In the genomic region with DNA sequence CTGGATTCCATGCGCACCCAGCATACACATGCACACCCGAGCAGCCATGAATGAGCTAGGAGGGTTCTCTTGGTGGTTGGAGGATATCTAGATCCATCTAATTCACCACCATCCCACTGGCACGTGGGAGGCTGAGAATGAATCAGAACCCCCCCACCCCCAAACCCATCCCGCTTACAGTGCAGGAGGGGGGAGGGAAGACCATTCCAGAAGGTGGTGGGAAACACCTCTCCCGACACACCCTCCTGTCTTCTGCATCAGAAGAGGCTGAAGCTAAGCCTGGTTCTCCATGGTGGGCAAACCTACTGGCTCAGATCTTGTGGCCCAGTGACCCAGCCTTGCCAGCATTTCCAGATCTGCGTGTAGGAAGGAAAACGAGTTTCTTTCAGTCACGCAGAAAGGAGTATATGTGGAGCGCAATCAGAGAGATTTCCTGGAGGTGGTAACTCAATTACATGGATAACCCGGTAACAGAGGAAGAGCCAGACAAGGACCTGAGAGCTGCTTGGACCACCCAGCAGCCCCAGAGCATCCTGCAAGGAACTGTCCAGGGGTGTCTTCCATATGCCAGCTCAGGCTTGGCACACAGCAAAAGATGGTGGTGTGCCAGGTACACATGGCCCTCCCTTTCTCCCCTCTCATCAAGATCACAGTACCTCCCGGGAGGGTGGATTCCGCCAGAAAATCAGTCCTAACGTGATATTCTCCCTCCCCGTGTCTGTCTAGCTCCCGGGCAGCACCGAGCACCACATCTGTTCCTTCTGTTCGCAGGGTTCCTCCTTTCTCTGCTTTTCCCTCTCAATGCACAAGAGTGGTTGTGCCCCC, we compare ENCODE assay signal across 8 mouse cellular contexts. TPM values are rescaled to one million over a fixed set of nuclear protein-coding genes. Genes with fewer than 3 reads are reported as not detected.
DNase-seq lines count a peak whose midpoint lies in the region; ATAC-seq and TF ChIP-seq lines count a peak whose summit lies in the region.

No protein-coding gene starts in this region.

- no peak for ATAC-seq in liver, embryonic 14.5 days (ENCODE audit: insufficient read depth)
- no peak for ATAC-seq in liver, embryonic 11.5 days (replicated peaks; ENCODE audit: low FRiP score)
- no peak for ATAC-seq in hindbrain, embryonic 12.5 days (ENCODE audit: low FRiP score)
- no peak for ATAC-seq in midbrain, postnatal 0 days (ENCODE audit: low FRiP score)

- peaks cover 16 to 24% of the 10 kb centered on the region in 2 experiments for H3K4me1 ChIP-seq in liver, embryonic 14.5 days (replicated peaks; ENCODE audit: control insufficient read depth in 2 of 2, insufficient read depth in 2 of 2, low read length in 1 of 2)
- peaks cover 34% of the 10 kb centered on the region for H3K4me1 ChIP-seq in liver, embryonic 11.5 days (replicated peaks; ENCODE audit: control insufficient read depth, insufficient read depth, low read length)
- peaks cover 67% of the 10 kb centered on the region for H3K4me1 ChIP-seq in embryonic facial prominence, embryonic 10.5 days
- peaks cover 79% of the 10 kb centered on the region for H3K4me1 ChIP-seq in hindbrain, embryonic 12.5 days
- peaks cover 14% of the 10 kb centered on the region for H3K4me1 ChIP-seq in midbrain, postnatal 0 days (ENCODE audit: insufficient read depth, low read length)

- H3K36me3 ChIP-seq in liver, embryonic 14.5 days (replicated peaks; ENCODE audit: control insufficient read depth, insufficient read depth, low read depth): no peaks in the 10 kb centered on the region; the same call in 1 of the 2 replicates
- peaks cover 6% of the 10 kb centered on the region; the same call in 1 of the 2 replicates for H3K36me3 ChIP-seq in liver, embryonic 11.5 days (ENCODE audit: control insufficient read depth, insufficient read depth, low read length)
- no peaks in the 10 kb centered on the region for H3K36me3 ChIP-seq in embryonic facial prominence, embryonic 10.5 days (replicated peaks)
- H3K36me3 ChIP-seq in hindbrain, embryonic 12.5 days: no peaks in the 10 kb centered on the region
- no peaks in the 10 kb centered on the region for H3K36me3 ChIP-seq in midbrain, postnatal 0 days (ENCODE audit: insufficient read depth, low read length)

- H3K27ac ChIP-seq in liver, embryonic 14.5 days: no peak overlapping the region
- no peak overlapping the region for H3K27ac ChIP-seq in liver, embryonic 11.5 days (ENCODE audit: low read depth, low read length)
- peak overlapping the region; percentile 30; the same call in 1 of the 2 replicates for H3K27ac ChIP-seq in embryonic facial prominence, embryonic 10.5 days (replicated peaks)
- peak overlapping the region; percentile 96 for H3K27ac ChIP-seq in hindbrain, embryonic 12.5 days
- H3K27ac ChIP-seq in midbrain, postnatal 0 days (ENCODE audit: low read depth, low read length): no peak overlapping the region

- H3K27me3 ChIP-seq in liver, embryonic 14.5 days (ENCODE audit: control insufficient read depth, insufficient read depth, low read length): peaks cover 29% of the 10 kb centered on the region
- peaks cover 28% of the 10 kb centered on the region for H3K27me3 ChIP-seq in liver, embryonic 11.5 days (replicated peaks; ENCODE audit: control insufficient read depth, insufficient read depth, low read length)
- peaks cover 100% of the 10 kb centered on the region for H3K27me3 ChIP-seq in embryonic facial prominence, embryonic 10.5 days (replicated peaks; ENCODE audit: low read depth, poor library complexity, severe bottlenecking)
- H3K27me3 ChIP-seq in hindbrain, embryonic 12.5 days: peaks cover 81% of the 10 kb centered on the region
- no peaks in the 10 kb centered on the region for H3K27me3 ChIP-seq in midbrain, postnatal 0 days (ENCODE audit: insufficient read depth, low read length)

- no peak for DNase-seq in liver, embryonic 14.5 days (ENCODE audit: low read depth in 3 of 3, low spot score in 3 of 3)
- no peak for DNase-seq in liver, embryonic 11.5 days (ENCODE audit: low spot score)
- no peak for DNase-seq in embryonic facial prominence, embryonic 10.5 days (ENCODE audit: low spot score)
- peak; percentile 58 for DNase-seq in midbrain, postnatal 0 days (ENCODE audit: low spot score)
- DNase-seq in urinary bladder, postnatal 25 days (ENCODE audit: low spot score): no peak
- no peak for DNase-seq in frontal cortex, postnatal 14 days (ENCODE audit: low spot score in 2 of 2)
- DNase-seq in testis, postnatal 10 days (ENCODE audit: low spot score): no peak

- no peaks in the 10 kb centered on the region for H3K9me3 ChIP-seq in liver, embryonic 14.5 days (ENCODE audit: control insufficient read depth, low read length)
- H3K9me3 ChIP-seq in liver, embryonic 11.5 days (ENCODE audit: control insufficient read depth, low read length): no peaks in the 10 kb centered on the region
- H3K9me3 ChIP-seq in embryonic facial prominence, embryonic 10.5 days: no peaks in the 10 kb centered on the region
- H3K9me3 ChIP-seq in hindbrain, embryonic 12.5 days (replicated peaks): no peaks in the 10 kb centered on the region
- no peaks in the 10 kb centered on the region for H3K9me3 ChIP-seq in midbrain, postnatal 0 days (ENCODE audit: low read length)

- no peak overlapping the region for H3K9ac ChIP-seq in liver, embryonic 14.5 days (replicated peaks)
- no peak overlapping the region for H3K9ac ChIP-seq in liver, embryonic 11.5 days (ENCODE audit: low read depth, low read length)
- peak overlapping the region; percentile 88 for H3K9ac ChIP-seq in hindbrain, embryonic 12.5 days
- peak overlapping the region; percentile 83 for H3K9ac ChIP-seq in midbrain, postnatal 0 days (replicated peaks; ENCODE audit: low read length, poor library complexity, severe bottlenecking)

- TF ChIP-seq EP300 in liver, embryonic 14.5 days (IDR thresholded peaks at IDR 0.05; ENCODE audit: low read depth): no peak

- WGBS in liver, embryonic 14.5 days (ENCODE audit: insufficient replicate concordance): 78% methylated on average over 17 of the region's 17 CpGs
- WGBS in liver, embryonic 11.5 days: 82% methylated on average over 17 of the region's 17 CpGs
- WGBS in embryonic facial prominence, embryonic 10.5 days: 82% methylated on average over 17 of the region's 17 CpGs
- 78% methylated on average over 17 of the region's 17 CpGs for WGBS in hindbrain, embryonic 12.5 days
- 57% methylated on average over 17 of the region's 17 CpGs for WGBS in midbrain, postnatal 0 days

- TF ChIP-seq CTCF in liver, embryonic 14.5 days (IDR thresholded peaks at IDR 0.05; ENCODE audit: low read depth): no peak
- TF ChIP-seq CTCF in midbrain, postnatal 0 days (IDR thresholded peaks at IDR 0.05): no peak

- peak overlapping the region; percentile 73 for H3K4me2 ChIP-seq in liver, embryonic 14.5 days (ENCODE audit: low read depth)
- H3K4me2 ChIP-seq in liver, embryonic 11.5 days: no peak overlapping the region
- H3K4me2 ChIP-seq in hindbrain, embryonic 12.5 days (replicated peaks): peak overlapping the region; percentile 92
- H3K4me2 ChIP-seq in midbrain, postnatal 0 days (ENCODE audit: low read depth, low read length, poor library complexity, severe bottlenecking): peak overlapping the region; percentile 72

- no peak overlapping the region for H3K4me3 ChIP-seq in liver, embryonic 14.5 days (ENCODE audit: insufficient read depth in 1 of 2, low read depth in 2 of 2, low read length in 2 of 2)
- H3K4me3 ChIP-seq in liver, embryonic 11.5 days (ENCODE audit: low read depth, low read length): no peak overlapping the region
- H3K4me3 ChIP-seq in embryonic facial prominence, embryonic 10.5 days: peak overlapping the region; percentile 73
- peak overlapping the region; percentile 77 for H3K4me3 ChIP-seq in hindbrain, embryonic 12.5 days
- peak overlapping the region; percentile 93 for H3K4me3 ChIP-seq in midbrain, postnatal 0 days (ENCODE audit: low read depth, low read length)

RNA-seq across cellular contexts. Expression of a gene that starts 23.1 kb away (rescaled TPM):
- 1.8 and 1.9 TPM in 2 replicates for polyA plus RNA-seq in liver, embryonic 14.5 days (2012; rRNA removed)
- 3.3 and 5.0 TPM in 2 replicates for polyA plus RNA-seq in liver, embryonic 14.5 days (2014; fragmentation: Nextera tagmentation; extraction: Ambion mirVana)
- 13.8 and 14.4 TPM in 2 replicates for polyA plus RNA-seq in liver, embryonic 11.5 days (2014; fragmentation: Nextera tagmentation; extraction: Ambion mirVana)
- polyA plus RNA-seq in embryonic facial prominence, embryonic 10.5 days (2016; fragmentation: Nextera tagmentation; extraction: Ambion mirVana): 1.7 and 2.3 TPM in 2 replicates
- polyA plus RNA-seq in hindbrain, embryonic 12.5 days (2016; fragmentation: Nextera tagmentation; extraction: Ambion mirVana): 17.1 and 17.3 TPM in 2 replicates
- 11.1 and 11.8 TPM in 2 replicates for total RNA-seq in midbrain, postnatal 0 days (2014; rRNA removed)
- 13.3 and 15.9 TPM in 2 replicates for polyA plus RNA-seq in midbrain, postnatal 0 days (2015; fragmentation: Nextera tagmentation; extraction: Ambion mirVana)

RNA-seq across cellular contexts. Expression of a gene that starts 53.3 kb away (rescaled TPM):
- polyA plus RNA-seq in liver, embryonic 14.5 days (2012; rRNA removed): 0.03 TPM in 1 of 2 replicates, not detected in the other
- polyA plus RNA-seq in liver, embryonic 14.5 days (2014; fragmentation: Nextera tagmentation; extraction: Ambion mirVana): not detected in 2 replicates
- not detected in 2 replicates for polyA plus RNA-seq in liver, embryonic 11.5 days (2014; fragmentation: Nextera tagmentation; extraction: Ambion mirVana)
- polyA plus RNA-seq in embryonic facial prominence, embryonic 10.5 days (2016; fragmentation: Nextera tagmentation; extraction: Ambion mirVana): 0.30 TPM in 1 of 2 replicates, not detected in the other
- not detected in 2 replicates for polyA plus RNA-seq in hindbrain, embryonic 12.5 days (2016; fragmentation: Nextera tagmentation; extraction: Ambion mirVana)
- total RNA-seq in midbrain, postnatal 0 days (2014; rRNA removed): not detected in 2 replicates
- not detected in 2 replicates for polyA plus RNA-seq in midbrain, postnatal 0 days (2015; fragmentation: Nextera tagmentation; extraction: Ambion mirVana)

Comparison
In these comparisons a context has a peak if more than half of its experiments do, and no peak if none do; other contexts are left out.
1. H3K27ac ChIP-seq: peak in embryonic facial prominence, embryonic 10.5 days (single experiment) and hindbrain, embryonic 12.5 days (single experiment); none in liver, embryonic 14.5 days (single experiment), liver, embryonic 11.5 days (single experiment) and midbrain, postnatal 0 days (single experiment).
2. H3K4me3 ChIP-seq: peak in embryonic facial prominence, embryonic 10.5 days (single experiment), hindbrain, embryonic 12.5 days (single experiment) and midbrain, postnatal 0 days (single experiment); none in liver, embryonic 14.5 days (0 of 2) and liver, embryonic 11.5 days (single experiment).
3. H3K9ac ChIP-seq: peak in hindbrain, embryonic 12.5 days (single experiment) and midbrain, postnatal 0 days (single experiment); none in liver, embryonic 14.5 days (single experiment) and liver, embryonic 11.5 days (single experiment).